Mouse (Mus musculus) spleen, postnatal 10 days (tissue): ENCODE measurements at regions not wholly inside any gene's neighbourhood (a gene's known extent, or its start where the extent isn't known, plus 50 kb on each side); places are given as distances from the start of the nearest gene placed in this dataset.
"Not testable (repeated sequence)": the region's sequence is repeated elsewhere in the genome, so short reads cannot be mapped to it uniquely, and the experiment has no call there.

Experiments
- DNase-seq, 2 experiments: peaks; one replicate each; pipeline ENCODE4 v3.0.0; 2021 to 2022; ENCODE audit warnings: low spot score in 2 of 2

DNA sequence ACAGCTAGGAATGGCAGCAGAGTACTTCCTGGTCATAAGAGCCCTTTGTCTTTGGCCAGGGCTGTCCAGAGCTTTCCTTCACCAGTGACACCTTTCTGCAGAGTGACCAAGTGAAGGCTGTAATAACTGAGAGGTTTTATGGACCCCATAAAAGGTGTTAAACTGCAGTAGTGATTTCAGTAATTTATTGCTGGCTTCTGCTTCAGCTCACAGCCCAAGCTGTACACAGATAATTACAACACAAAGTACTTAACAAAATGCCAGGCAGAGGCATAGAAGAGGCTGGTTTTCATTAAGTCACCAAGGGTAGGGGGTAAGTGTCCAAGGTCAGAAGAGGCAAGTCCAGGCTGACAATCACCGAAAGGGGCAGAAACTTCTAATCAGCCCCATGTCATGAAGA lies 83.8 kb downstream of the Eif4e start:
- no peak for DNase-seq

- DNase-seq, result peak in 1 of 2 experiments; percentile 10
These were observed 87.1 kb downstream of the Eif4e start for GRCm38 (mm10) chr3:138612884-138613653.

DNA sequence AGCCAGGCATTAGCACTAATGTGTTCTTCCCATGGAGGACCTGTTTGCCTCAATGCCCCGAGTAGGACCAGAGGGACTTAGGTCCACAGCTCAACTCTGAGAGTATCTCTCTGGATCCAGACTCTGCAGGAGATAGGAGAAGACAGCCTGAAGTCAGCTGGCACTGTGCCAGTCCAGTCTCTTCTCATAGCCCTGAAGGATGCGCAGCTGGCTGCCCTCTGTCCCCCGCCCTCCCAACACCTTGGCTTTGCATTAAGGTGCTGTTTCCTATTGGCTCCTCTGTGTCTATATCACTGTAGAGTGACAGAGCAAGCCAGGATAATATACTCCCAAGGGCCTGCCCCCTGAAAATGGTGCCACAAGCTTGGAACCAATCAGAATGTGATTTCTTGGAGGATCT lies 87.7 kb downstream of the Eif4e start:
- DNase-seq, result peak; percentile 23 to 55

DNA sequence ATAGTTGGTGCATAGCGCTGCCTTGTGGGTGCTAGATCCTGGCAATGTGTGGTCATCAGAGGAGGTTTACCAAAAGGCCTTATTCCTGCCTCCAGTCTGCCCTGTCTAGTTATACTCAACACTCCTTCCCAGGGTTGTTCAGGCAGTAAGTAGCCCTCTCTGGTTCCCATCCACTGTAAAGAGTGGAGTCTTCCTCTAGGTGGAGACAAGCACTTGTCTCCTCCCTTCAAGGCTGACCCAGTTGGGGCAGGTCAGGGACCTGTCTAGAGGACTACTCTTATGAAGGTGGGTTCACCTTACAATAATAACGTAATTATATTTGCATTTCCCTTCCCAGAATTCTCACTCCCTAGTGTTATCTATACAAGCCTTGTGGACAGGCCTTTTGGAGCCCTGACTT lies 88.9 kb downstream of the Eif4e start:
- no peak for DNase-seq

DNA sequence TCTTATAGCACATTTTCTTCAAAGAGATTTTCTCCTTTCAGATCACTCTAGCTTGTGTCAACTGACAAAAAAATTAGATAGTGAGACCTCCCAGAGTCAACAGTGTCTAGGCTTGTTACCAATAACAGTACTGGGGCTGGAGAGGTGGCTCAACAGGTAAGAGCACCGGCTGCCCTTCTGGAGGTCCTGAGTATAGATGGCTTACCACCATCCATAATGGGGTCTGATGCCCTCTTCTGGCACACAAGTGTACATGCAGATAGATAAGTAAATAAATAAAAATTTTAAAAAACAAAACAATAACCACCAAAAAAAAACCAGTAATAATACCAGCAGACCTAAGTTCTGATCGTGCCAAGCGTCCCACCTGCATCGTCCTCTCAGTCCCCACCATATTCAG lies 94.3 kb downstream of the Eif4e start:
- no peak for DNase-seq

GRCm38 (mm10) chr3:138624128-138624527 lies 98.1 kb downstream of the Eif4e start:
- DNase-seq, result no peak

- DNase-seq, result no peak
These were observed 100.3 kb downstream of the Eif4e start for GRCm38 (mm10) chr3:138626230-138626629.

DNA sequence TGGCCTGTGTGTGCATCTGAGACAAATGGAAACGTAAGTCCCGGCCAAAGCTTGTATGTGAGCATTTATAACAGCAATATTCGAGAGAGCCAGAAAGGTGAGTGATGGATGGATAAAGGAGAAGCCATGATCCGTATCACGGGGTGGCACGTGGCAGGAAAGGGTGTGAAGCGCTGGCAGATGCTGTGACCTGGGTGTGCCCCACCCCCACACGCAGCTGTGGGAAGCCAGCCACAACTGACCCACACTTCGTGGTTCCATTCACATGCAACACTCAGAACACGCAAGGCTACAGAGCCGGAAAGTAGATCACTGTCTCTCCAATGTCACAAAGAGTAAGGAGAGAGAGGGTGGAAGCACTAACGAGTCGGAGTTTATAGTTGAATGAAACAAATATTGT lies 104.3 kb downstream of the Eif4e start:
- no peak for DNase-seq

GRCm38 (mm10) chr3:138632086-138632485 lies 106.1 kb downstream of the Eif4e start:
- DNase-seq, result no peak

GRCm38 (mm10) chr3:138642026-138642425 lies 100.0 kb upstream of the Tspan5 start:
- DNase-seq, result peak in 1 of 2 experiments; percentile 47

- no peak for DNase-seq
These were observed 98.1 kb upstream of the Tspan5 start for GRCm38 (mm10) chr3:138643951-138644285.

GRCm38 (mm10) chr3:138644286-138644951 lies 97.6 kb upstream of the Tspan5 start:
- no peak for DNase-seq

DNA sequence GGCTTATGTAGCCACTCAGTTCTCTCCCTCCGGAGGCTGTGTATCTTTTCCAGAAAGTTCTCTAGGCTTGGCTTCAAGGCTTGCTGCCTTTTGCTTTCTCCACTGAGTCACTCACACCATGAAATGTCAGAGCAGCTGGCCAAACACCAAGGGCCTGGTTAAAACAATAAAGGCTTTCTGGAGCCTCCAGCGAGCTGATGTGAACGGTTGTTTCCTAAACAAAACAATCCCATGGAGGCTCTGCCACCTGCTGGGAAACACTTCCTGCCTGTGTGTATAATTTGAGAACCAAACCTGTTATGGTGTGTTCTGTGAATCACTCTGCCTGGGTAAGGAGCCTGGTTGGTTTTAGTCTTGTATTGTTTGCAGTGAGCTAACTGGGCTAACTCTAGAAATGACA lies 96.7 kb upstream of the Tspan5 start:
- DNase-seq, result no peak

DNA sequence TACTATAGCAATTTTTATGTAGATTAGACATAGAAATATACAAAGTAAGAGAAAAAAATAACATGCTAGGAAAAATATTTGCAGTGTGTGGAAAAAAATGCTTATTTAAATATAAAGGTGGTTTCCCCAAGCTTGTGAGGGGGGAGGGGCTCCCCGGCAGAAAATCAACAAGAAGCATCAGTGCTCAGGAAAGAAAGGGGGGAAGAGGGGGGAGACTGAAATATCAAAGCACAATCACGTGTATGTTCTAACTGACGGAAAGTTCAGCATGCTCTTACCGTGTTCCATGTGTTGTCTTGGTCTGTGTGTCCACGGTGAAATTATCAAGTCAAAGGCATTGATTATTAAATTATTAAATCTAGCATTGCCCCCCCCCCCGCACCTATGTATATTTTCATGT lies 92.3 kb upstream of the Tspan5 start:
- no peak for DNase-seq

DNA sequence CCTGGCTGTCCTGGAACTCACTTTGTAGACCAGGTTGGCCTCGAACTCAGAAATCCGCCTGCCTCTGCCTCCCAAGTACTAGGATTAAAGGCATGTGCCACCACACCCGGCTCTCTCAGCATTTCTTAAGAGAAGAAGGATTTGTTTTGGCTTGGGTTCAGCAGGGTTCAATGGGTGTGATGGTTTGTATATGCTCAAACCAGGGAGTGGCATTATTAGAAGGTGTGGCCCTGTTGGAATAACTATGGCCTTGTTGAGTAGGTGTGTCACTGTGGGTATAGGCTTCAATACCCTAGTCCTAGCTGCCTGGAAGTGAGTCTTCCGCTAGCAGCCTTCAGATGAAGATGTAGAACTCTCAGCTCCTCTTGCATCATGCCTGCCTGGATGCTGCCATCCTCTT lies 91.3 kb upstream of the Tspan5 start:
- not testable (repeated sequence) for DNase-seq

DNA sequence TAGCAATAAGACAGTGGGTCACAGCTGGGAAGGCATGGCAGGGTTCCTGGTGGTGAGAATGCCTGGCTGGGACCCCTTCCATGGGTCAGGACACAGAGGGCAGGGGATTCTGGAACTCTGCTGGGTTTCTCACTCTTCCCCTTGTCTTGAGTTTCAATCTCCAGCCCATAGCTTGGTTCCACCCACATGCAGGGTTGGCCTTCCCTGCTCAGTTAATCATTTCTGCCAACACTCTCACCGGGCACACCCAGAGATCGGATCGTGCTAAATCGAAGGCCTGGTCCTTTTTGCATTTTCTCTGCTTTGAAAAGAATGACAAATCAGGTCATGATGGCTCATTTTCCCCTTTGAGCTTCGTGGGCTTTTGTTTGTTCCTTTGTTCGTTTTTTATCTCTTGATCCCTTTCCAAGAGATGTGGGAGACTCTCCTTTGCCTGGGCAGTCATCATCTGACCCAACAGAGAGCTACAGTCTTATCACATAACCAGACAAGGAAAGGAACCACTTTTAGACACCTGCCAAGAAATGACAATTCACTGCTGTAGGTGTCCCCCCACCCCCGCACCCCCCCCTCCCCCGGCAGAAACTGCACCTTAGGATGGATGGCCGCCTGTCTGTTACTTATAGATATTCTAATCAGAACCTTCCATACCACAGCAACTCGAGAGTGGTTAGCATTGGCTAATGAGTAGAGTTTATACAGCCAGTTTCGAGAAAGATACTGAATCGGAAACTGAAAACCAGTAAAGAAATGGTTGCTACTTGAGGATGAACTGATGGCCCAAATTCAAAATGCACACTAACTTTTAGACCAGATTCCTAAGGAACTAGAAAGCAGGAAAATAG lies 90.4 kb upstream of the Tspan5 start:
- DNase-seq, result no peak

- no peak for DNase-seq
These were observed 89.8 kb upstream of the Tspan5 start for GRCm38 (mm10) chr3:138652206-138652605.

GRCm38 (mm10) chr3:138652685-138653084 lies 89.3 kb upstream of the Tspan5 start:
- no peak for DNase-seq

GRCm38 (mm10) chr3:138653549-138654246 lies 88.3 kb upstream of the Tspan5 start:
- no peak for DNase-seq

- no peak for DNase-seq
These were observed 87.2 kb upstream of the Tspan5 start for GRCm38 (mm10) chr3:138654610-138655371.

DNA sequence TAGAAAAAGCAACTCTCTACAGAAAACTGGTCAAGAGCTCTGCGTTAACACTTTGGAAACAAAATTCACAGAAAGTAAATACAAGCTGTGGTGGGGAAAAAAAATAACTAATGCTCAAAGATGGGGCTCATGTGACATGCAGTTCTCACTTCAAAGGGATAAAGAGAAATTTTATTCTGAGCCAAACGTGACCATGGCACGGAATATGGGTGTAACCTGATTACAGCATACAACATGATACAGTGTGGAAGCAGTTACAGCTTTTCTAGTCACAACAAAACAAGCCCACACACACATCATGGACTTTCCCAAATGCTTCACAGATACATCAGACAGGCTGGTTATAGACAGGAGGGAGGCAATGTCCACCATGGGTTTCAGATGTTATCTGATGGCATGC lies 86.5 kb upstream of the Tspan5 start:
- no peak for DNase-seq
